Mouse (Mus musculus): Measurements from ENCODE around the gene Ift172. TPM values are rescaled to one million over a fixed set of nuclear protein-coding genes. Genes with fewer than 3 reads are reported as not detected.

Ift172 gene
- polyA plus RNA-seq, 1 experiment from 2014 or later, result 36.6 TPM

- H3K4me3 ChIP-seq, result no peak overlapping the region
- H3K27me3 ChIP-seq (replicated peaks), result no peaks in the 10 kb centered on the region
- peaks cover 35% of the 10 kb centered on the region for H3K36me3 ChIP-seq (replicated peaks)
- no peak overlapping the region for H3K9ac ChIP-seq
- H3K4me1 ChIP-seq, result peaks cover 5% of the 10 kb centered on the region; the same call in 1 of the 2 replicates
- ATAC-seq (replicated peaks), result no peak
- no peaks in the 10 kb centered on the region for H3K9me3 ChIP-seq
- H3K4me2 ChIP-seq, result no peak overlapping the region
- WGBS, result 90% methylated on average over 8 of the region's 8 CpGs
- no peak overlapping the region for H3K27ac ChIP-seq
These were observed 36.0 kb downstream of the Ift172 start for GRCm38 (mm10) chr5:31254901-31255300.

GRCm38 (mm10) chr5:31254452-31254851 is 36.5 kb downstream of the Ift172 start:
- no peak for ATAC-seq (replicated peaks)

GRCm38 (mm10) chr5:31253806-31254205 is 37.1 kb downstream of the Ift172 start:
- H3K9me3 ChIP-seq, result no peaks in the 10 kb centered on the region
- H3K4me2 ChIP-seq, result no peak overlapping the region
- no peak overlapping the region for H3K4me3 ChIP-seq
- H3K27ac ChIP-seq, result no peak overlapping the region
- no peaks in the 10 kb centered on the region for H3K27me3 ChIP-seq (replicated peaks)
- peaks cover 35% of the 10 kb centered on the region for H3K36me3 ChIP-seq (replicated peaks)
- ATAC-seq (replicated peaks), result no peak
- WGBS, result 94% methylated on average over 8 of the region's 8 CpGs
- H3K4me1 ChIP-seq, result peaks cover 5% of the 10 kb centered on the region; the same call in 1 of the 2 replicates
- H3K9ac ChIP-seq, result no peak overlapping the region

More at GRCm38 (mm10) chr5:31254452-31254851, 36.5 kb downstream of the Ift172 start:
- H3K27me3 ChIP-seq (replicated peaks), result no peaks in the 10 kb centered on the region
- no peaks in the 10 kb centered on the region for H3K9me3 ChIP-seq
- no peak overlapping the region for H3K9ac ChIP-seq
- 87% methylated on average over 7 of the region's 7 CpGs for WGBS
- no peak overlapping the region for H3K4me3 ChIP-seq
- H3K4me1 ChIP-seq, result peaks cover 5% of the 10 kb centered on the region; the same call in 1 of the 2 replicates
- peaks cover 35% of the 10 kb centered on the region for H3K36me3 ChIP-seq (replicated peaks)
- no peak overlapping the region for H3K27ac ChIP-seq
- no peak overlapping the region for H3K4me2 ChIP-seq

- ATAC-seq (replicated peaks), result no peak
- H3K9me3 ChIP-seq, result no peaks in the 10 kb centered on the region
- H3K4me2 ChIP-seq, result no peak overlapping the region
- 83% methylated on average over 16 of the region's 16 CpGs for WGBS
- H3K36me3 ChIP-seq (replicated peaks), result peaks cover 44% of the 10 kb centered on the region
- H3K4me3 ChIP-seq, result no peak overlapping the region
- H3K27me3 ChIP-seq (replicated peaks), result no peaks in the 10 kb centered on the region
- peaks cover 5% of the 10 kb centered on the region; the same call in 1 of the 2 replicates for H3K4me1 ChIP-seq
- no peak overlapping the region for H3K9ac ChIP-seq
- H3K27ac ChIP-seq, result no peak overlapping the region
These were observed 37.9 kb downstream of the Ift172 start for GRCm38 (mm10) chr5:31252795-31253545.

- Histone ChIP-seq H3K9ac (no peak overlapping the region), H3K27ac (no peak overlapping the region), H3K27me3 (replicated peaks) (no peaks in the 10 kb centered on the region), H3K4me3 (no peak overlapping the region), H3K9me3 (no peaks in the 10 kb centered on the region), H3K4me1 (peaks cover 5% of the 10 kb centered on the region; the same call in 1 of the 2 replicates), H3K36me3 (replicated peaks) (peaks cover 52% of the 10 kb centered on the region), H3K4me2 (no peak overlapping the region)
- 60% methylated on average over 10 of the region's 10 CpGs for WGBS
- ATAC-seq (replicated peaks), result no peak
These were observed 38.8 kb downstream of the Ift172 start for GRCm38 (mm10) chr5:31252151-31252550.

- ATAC-seq (replicated peaks), result peak; percentile 57
- no peak within 1 kb of the TSS for H3K27ac ChIP-seq
- H3K4me1 ChIP-seq, result peaks cover 5% of the 10 kb centered on the region; the same call in 1 of the 2 replicates
- no peak within 1 kb of the TSS for H3K9ac ChIP-seq
- H3K4me2 ChIP-seq, result 0 out of 2 replicates have a peak within 1 kb of the TSS, but pooled peaks have one; percentile 10
- H3K27me3 ChIP-seq (replicated peaks), result no peaks in the 10 kb centered on the region
- no peak within 1 kb of the TSS for H3K4me3 ChIP-seq
- no peaks in the 10 kb centered on the region for H3K9me3 ChIP-seq
- peaks cover 54% of the 10 kb centered on the region for H3K36me3 ChIP-seq (replicated peaks)
- 16% methylated on average over 47 of the region's 47 CpGs for WGBS
These were observed 39.3 kb downstream of the Ift172 start, which contains the start of gene Krtcap3 for GRCm38 (mm10) chr5:31251541-31252101. Gene Krtcap3, plus strand, starts transcription at chr5:31251691.

GRCm38 (mm10) chr5:31250716-31251115 is 40.2 kb downstream of the Ift172 start:
- Histone ChIP-seq H3K4me2 (no peak overlapping the region), H3K36me3 (replicated peaks) (peaks cover 60% of the 10 kb centered on the region), H3K27ac (no peak overlapping the region), H3K4me3 (no peak overlapping the region), H3K4me1 (peaks cover 5% of the 10 kb centered on the region; the same call in 1 of the 2 replicates), H3K9ac (no peak overlapping the region), H3K27me3 (replicated peaks) (no peaks in the 10 kb centered on the region), H3K9me3 (no peaks in the 10 kb centered on the region)
- ATAC-seq (replicated peaks), result peak; percentile 56
- 54% methylated on average over 4 of the region's 4 CpGs for WGBS

GRCm38 (mm10) chr5:31242191-31242590 is 48.7 kb downstream of the Ift172 start:
- ATAC-seq (replicated peaks), result no peak
- no peaks in the 10 kb centered on the region for H3K27me3 ChIP-seq (replicated peaks)
- no peaks in the 10 kb centered on the region for H3K9me3 ChIP-seq
- H3K36me3 ChIP-seq (replicated peaks), result peaks cover 29% of the 10 kb centered on the region
- peak overlapping the region; percentile 89; the same call in 1 of the 2 replicates for H3K9ac ChIP-seq
- WGBS, result 24% methylated on average over 10 of the region's 10 CpGs
- H3K27ac ChIP-seq, result no peak overlapping the region
- H3K4me2 ChIP-seq, result peak overlapping the region; percentile 74
- H3K4me3 ChIP-seq, result peak overlapping the region; percentile 91
- H3K4me1 ChIP-seq, result peaks cover 8% of the 10 kb centered on the region

- Histone ChIP-seq H3K4me3 (peak overlapping the region; percentile 91), H3K36me3 (replicated peaks) (peaks cover 24% of the 10 kb centered on the region), H3K4me2 (peak overlapping the region; percentile 74), H3K27me3 (replicated peaks) (no peaks in the 10 kb centered on the region), H3K4me1 (peaks cover 8% of the 10 kb centered on the region), H3K9ac (peak overlapping the region; percentile 89), H3K9me3 (no peaks in the 10 kb centered on the region), H3K27ac (peak overlapping the region; percentile 97)
- WGBS, result under 1% methylated on average over 13 of the region's 13 CpGs
- no peak; the same call in 1 of the 2 replicates for ATAC-seq (replicated peaks)
These were observed 49.3 kb downstream of the Ift172 start for GRCm38 (mm10) chr5:31241522-31242034.

- Histone ChIP-seq H3K27me3 (replicated peaks) (no peaks in the 10 kb centered on the region), H3K4me1 (peaks cover 8% of the 10 kb centered on the region), H3K27ac (peak within 1 kb of the TSS; percentile 97), H3K9ac (peak within 1 kb of the TSS; percentile 89), H3K36me3 (replicated peaks) (peaks cover 17% of the 10 kb centered on the region), H3K4me3 (peak within 1 kb of the TSS; percentile 91), H3K9me3 (no peaks in the 10 kb centered on the region), H3K4me2 (peak within 1 kb of the TSS; percentile 74)
- WGBS, result under 1% methylated on average over 83 of the region's 103 CpGs
- peak; percentile 99 for ATAC-seq (replicated peaks)
These were observed 50.0 kb downstream of the Ift172 start, which contains the start of the genes Nrbp1 and Gm9970 for GRCm38 (mm10) chr5:31240637-31241521. Gene Nrbp1, plus strand, starts transcription at chr5:31240864. Gene Gm9970, minus strand, starts transcription at chr5:31241232.

GRCm38 (mm10) chr5:31226641-31227040 is 64.3 kb downstream of the Ift172 start:
- no peak overlapping the region for H3K9ac ChIP-seq
- no peak overlapping the region for H3K4me3 ChIP-seq
- H3K27ac ChIP-seq, result no peak overlapping the region
- no peak for ATAC-seq (replicated peaks)
- H3K9me3 ChIP-seq, result no peaks in the 10 kb centered on the region
- no peaks in the 10 kb centered on the region for H3K36me3 ChIP-seq (replicated peaks)
- 64% methylated on average over 1 of the region's 1 CpGs for WGBS
- no peaks in the 10 kb centered on the region for H3K27me3 ChIP-seq (replicated peaks)
- no peak overlapping the region for H3K4me2 ChIP-seq
- peaks cover 6% of the 10 kb centered on the region for H3K4me1 ChIP-seq
